Mouse (Mus musculus) CD4-positive, CD25-positive, alpha-beta regulatory T cell, adult 4 months (primary cell): ENCODE data around the gene Emc8. TPM values are rescaled to one million over a fixed set of nuclear protein-coding genes. Genes with fewer than 3 reads are reported as not detected.
A peak's percentile ranks its signal among the peaks of the same experiment; 100 is the strongest.

Experiments
- ATAC-seq: one replicate; pipeline ENCODE4 v1.8.0; 2017
- polyA plus RNA-seq, 2 experiments: library from polyadenylated mRNA; unstranded; fragments of 100-300 nt; shearing (Covaris generic); gene quantifications; one replicate each; pipeline ENCODE4 v1.2.1; 2017

Gene Emc8
- 10 to 100 TPM; 32.0 to 41.1 TPM for polyA plus RNA-seq

GRCm38 (mm10) chr8:120668374-120668905 is at the start of gene Emc8:
Gene Emc8, minus strand, starts transcription at chr8:120668573.
- peak; percentile 1 for ATAC-seq

GRCm38 (mm10) chr8:120715996-120716680 is 47.8 kb upstream of the Emc8 start:
- ATAC-seq, result peak; percentile 58

DNA sequence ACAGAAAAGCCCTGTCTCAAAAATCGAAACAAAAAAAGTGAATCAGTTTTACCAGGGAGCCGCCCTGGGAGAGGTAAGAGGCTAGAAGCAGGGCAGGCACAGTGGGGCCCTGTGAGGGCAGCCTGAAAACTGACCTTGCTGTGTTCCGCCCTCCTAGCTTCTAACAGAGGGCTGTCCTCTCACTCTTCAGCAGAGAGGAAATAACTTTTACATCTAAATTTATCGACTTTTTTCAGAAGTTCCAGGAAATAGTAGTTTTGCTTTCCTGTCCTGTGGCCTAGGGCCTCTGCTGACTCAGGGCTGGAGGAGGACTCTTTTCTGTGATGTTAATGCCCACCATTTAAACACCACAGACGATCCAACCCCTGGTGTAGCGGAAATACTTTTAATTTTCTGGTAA is 46.8 kb upstream of the Emc8 start:
- ATAC-seq, result peak; percentile 89

DNA sequence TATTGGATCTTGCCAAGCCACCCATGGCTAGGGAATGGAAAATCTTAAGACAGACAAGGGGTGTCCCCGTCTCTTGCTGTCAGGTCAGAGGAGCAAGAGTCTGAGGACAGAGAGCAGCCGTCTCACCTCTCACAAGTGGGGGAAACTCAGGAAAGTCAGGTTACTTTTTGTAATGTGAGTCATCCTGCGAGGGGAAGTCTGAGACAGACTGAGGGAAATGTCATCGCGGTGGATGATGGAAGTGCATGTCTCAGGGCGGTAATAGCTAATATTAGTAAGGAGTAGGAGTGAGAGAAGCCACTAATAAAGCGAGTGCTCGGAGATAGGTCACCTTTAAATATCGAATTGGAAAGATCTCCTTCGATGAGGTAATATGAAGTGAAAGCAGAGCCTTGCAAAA is 40.8 kb upstream of the Emc8 start:
- peak; percentile 88 for ATAC-seq

- ATAC-seq, result no peak
These were observed 37.8 kb upstream of the Emc8 start for GRCm38 (mm10) chr8:120706193-120706592.

- ATAC-seq, result no peak
These were observed 36.8 kb upstream of the Emc8 start for GRCm38 (mm10) chr8:120705163-120705562.

DNA sequence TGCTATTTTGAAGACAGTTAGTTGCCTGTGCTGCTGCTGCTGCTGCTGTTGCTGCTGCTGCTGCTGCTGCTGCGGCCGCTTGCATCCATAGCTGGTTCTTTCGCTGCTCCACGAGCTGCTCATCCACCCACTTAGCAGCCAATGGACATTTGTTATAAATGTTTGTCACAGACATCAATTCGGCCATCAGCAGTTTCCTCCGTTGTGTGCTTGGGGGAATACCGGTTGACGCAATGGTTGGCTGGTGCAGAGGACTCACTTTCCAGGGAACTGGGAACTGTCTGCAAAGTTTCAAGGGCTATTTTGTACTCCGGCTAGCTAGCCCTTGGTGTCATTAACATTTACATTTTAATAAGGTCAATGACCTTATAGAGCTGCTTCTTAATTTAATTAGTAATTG is 35.8 kb upstream of the Emc8 start:
- ATAC-seq, result no peak

GRCm38 (mm10) chr8:120701758-120702465 is 33.5 kb upstream of the Emc8 start:
- ATAC-seq, result peak; percentile 89

DNA sequence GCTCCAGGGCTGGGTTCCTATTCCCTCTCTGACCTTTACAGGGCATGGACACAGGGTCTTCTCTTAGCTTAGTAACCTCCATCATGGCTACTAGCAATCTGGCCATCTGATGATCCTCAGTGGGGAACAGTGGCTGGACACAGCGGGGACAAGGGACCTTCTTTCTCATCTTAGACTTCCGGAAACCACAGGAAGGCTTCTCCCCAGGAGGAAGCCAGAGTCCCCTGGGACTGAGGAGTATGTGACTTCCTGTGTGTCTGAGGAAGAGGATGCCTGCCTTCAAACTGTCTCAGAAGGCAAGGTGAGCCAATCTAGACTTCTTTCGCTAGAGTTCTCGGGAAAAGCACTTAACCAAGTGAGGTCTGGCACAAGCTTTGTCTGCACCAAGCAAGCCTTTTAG is 31.7 kb upstream of the Emc8 start:
- ATAC-seq, result no peak

- ATAC-seq, result peak; percentile 44
These were observed 31.2 kb upstream of the Emc8 start for GRCm38 (mm10) chr8:120699565-120699964.

DNA sequence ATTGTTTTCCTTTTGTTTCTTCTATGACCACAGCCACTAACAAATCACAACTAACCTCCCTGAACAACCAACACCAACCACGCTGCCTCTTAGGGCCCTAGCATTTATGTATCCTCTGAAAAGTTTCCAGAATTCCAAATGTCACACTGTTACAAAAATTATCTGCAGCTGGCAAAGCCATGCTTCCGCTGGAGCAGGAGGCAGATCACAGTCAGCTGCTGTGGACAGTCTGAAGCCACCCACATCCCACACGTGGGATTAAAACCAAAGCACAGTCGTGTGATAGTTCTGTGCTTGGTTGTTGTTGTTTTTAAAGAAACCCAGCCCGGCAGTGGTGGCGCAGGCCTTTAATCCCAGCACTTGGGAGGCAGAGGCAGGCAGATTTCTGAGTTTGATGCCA is 30.7 kb upstream of the Emc8 start:
- no peak for ATAC-seq

- no peak for ATAC-seq
These were observed 30.1 kb upstream of the Emc8 start for GRCm38 (mm10) chr8:120698426-120698825.

DNA sequence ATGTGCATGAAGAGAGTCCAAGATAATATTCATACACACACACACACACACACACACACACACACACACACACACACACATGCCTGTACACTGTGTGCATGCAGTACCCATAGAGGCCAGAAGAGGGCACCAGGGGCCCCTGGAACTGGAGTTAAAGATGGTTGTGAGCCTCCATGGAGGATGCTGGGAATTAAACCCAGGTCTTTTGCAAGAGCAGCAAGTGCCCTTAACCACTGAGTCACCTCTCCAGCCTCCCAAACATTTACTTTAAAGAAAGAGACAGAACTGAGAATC is 29.6 kb upstream of the Emc8 start:
- no peak for ATAC-seq

- ATAC-seq, result no peak
These were observed 29.0 kb upstream of the Emc8 start for GRCm38 (mm10) chr8:120697154-120697978.

- ATAC-seq, result no peak
These were observed 28.2 kb upstream of the Emc8 start for GRCm38 (mm10) chr8:120696401-120697153.

DNA sequence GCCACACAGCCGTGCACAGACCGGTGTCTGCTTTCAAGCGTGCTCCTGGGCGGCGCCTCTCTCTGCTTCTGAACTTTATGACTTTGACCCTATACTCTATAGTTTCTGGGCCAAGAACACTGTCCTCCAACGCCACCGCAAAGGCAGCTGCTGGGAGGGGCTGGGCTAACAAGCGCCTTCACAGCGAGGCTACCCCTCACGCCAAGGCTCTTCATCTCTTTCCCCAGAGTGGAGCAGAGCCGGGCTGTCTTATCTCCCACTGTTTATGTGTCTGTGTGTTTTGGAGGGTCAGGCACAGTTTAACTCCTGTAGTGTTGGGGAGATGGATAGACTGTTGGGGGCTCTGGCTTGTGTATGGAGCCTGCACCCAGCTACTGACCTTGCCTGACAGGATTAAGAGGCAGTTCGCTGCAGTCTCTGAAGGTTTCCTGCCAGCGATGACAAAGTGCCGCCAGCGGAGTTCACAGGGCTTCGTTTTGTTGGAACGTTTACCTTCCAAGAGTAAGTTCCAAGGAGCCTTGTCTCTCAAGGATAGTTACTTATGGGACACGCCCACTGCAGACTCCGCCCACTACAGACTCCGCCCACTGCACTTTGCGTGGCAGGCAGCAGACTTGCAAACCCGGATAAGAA is 25.6 kb upstream of the Emc8 start:
- ATAC-seq, result no peak

DNA sequence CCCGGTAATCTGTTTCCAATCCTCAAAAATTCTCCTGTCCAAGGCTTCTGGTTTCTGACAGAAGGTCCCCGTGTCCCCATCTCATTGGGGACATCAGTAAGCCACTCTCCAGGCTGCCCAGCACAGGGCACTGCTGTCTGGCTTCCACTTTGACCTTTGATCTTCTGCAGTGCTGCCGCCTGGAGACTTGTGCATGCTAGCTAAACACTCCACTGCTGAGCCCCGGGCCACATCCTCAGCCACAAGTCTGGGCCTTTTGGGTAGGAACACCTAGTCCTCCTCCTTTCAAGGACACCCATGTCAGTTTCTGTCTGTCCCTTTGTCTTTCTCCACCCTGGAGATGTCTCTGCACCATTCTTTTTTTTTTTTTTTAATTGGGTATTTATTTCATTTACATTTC is 24.6 kb upstream of the Emc8 start:
- no peak for ATAC-seq

DNA sequence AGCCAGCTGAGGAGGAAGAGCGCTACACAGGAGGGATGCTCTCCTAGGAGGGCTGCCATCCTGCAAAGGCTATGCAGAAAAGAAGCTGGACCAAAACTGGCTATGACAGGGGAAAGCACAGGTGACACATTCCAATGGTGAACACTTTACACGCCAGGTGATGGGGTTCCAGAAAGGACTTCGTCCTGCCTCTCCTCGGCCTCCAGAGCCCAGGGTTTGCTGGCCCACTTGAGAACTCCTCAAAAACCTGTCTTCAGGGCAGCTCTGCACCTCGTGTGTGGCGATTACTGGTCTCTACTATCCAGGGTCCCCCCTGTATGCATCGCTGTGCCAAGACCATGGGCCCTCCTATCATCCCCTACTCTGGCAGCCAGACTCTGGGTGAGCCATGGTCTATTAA is 20.1 kb upstream of the Emc8 start:
- no peak for ATAC-seq

- no peak for ATAC-seq
These were observed 19.4 kb upstream of the Emc8 start for GRCm38 (mm10) chr8:120687786-120688185.

DNA sequence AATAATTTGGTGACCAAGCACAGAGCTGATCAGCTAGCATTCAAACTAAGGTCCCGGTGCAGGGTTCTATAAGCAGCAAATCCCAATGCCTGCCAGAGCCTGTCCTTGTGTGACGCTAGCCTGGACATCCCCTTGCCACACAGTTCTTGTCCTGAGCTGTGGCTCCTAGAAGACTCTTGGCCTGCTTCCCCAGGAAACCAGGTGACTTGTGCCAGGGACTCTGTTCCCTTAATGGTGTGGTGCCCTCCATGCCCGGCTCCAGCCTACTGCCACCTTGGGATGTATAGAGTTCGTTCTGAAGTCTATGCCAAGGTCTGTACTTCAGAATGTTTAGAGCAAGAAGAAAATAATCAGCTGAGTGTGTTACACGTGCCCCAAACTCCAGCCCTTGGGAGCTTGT is 18.2 kb upstream of the Emc8 start:
- ATAC-seq, result no peak

GRCm38 (mm10) chr8:120686051-120686450 is 17.7 kb upstream of the Emc8 start:
- ATAC-seq, result no peak

- ATAC-seq, result no peak
These were observed 17.2 kb upstream of the Emc8 start for GRCm38 (mm10) chr8:120685591-120685990.
